Comparison of ENCODE assay signal across 10 mouse cellular contexts in the genomic region with DNA sequence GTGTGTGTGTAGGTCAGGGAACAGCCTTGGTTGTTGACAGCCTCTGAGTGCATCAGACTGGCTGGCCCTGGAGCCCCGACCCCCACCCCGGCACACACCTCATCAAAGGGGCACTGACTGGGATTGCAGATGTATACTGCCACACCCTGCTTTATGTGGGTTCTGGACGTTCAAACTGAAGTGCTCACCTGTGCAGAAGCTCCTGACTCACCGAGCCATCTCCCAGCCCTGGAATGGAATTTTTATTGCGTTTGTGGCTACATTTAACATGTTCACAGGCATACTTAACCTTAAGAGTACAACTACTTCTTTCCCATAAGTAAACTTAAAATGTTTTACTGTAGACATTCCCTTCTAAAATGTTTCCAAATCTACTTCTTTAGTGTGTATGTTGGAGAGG.
"Had no signal": no experiment of that assay in that cellular context is flagged by ENCODE, and none has a peak within 500 bp of the region (broad histone marks: within the 10 kb centered on the region; RNA-seq: fewer than 3 reads in every experiment).

No protein-coding gene starts in this region.

- H3K4me3 ChIP-seq: layer of hippocampus, adult 2 months; limb, embryonic 13.5 days; liver, embryonic 15.5 days; midbrain, embryonic 10.5 days; myocyte; neural tube, embryonic 15.5 days had no signal

- H3K4me1 ChIP-seq: limb, embryonic 13.5 days; liver, embryonic 15.5 days; midbrain, embryonic 10.5 days; neural tube, embryonic 15.5 days had no signal

- H3K9ac ChIP-seq: limb, embryonic 13.5 days; liver, embryonic 15.5 days; lung, embryonic 14.5 days; neural tube, embryonic 15.5 days had no signal

- H3K27me3 ChIP-seq: limb, embryonic 13.5 days; neural tube, embryonic 15.5 days had no signal

- H3K27ac ChIP-seq: layer of hippocampus, adult 2 months; limb, embryonic 13.5 days; liver, embryonic 15.5 days; midbrain, embryonic 10.5 days; neural tube, embryonic 15.5 days had no signal

- H3K36me3 ChIP-seq: limb, embryonic 13.5 days; liver, embryonic 15.5 days; midbrain, embryonic 10.5 days; neural tube, embryonic 15.5 days had no signal

- DNase-seq: right cerebral cortex, adult 18-20 months; right cerebral cortex, postnatal 25 days had no signal

- H3K9me3 ChIP-seq: limb, embryonic 13.5 days; liver, embryonic 15.5 days; midbrain, embryonic 10.5 days; neural tube, embryonic 15.5 days had no signal

- H3K4me2 ChIP-seq: limb, embryonic 13.5 days; liver, embryonic 11.5 days; liver, embryonic 15.5 days; lung, embryonic 14.5 days; neural tube, embryonic 15.5 days had no signal
